Mouse (Mus musculus): ENCODE measurements around the gene Olfr996. TPM values are rescaled to one million over a fixed set of nuclear protein-coding genes. Genes with fewer than 3 reads are reported as not detected.

Olfr996 gene
- polyA plus RNA-seq (2012; rRNA removed) = not detected in 2 replicates

DNA sequence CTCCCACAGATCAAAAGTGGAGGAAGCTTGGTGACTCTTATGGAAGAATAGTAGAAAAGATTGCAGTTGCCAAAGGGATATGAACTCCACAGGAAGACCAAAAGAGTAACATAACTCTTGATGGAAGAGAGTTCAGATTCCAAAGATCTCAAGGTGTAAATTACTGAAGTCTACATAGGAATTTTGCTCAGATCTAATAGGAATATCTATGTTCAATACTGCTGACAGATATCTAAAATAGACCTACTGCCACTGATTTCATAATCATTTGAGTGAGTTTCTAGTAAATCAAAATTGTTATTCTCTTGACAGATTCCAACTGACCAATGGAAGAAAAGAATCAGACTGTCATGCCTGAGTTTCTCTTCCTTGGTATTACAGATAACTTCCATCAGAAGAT lies at the start of gene Olfr996:
Gene Olfr996, plus strand, starts transcription at position 301 of the 400 bp plus-strand sequence.

DNA sequence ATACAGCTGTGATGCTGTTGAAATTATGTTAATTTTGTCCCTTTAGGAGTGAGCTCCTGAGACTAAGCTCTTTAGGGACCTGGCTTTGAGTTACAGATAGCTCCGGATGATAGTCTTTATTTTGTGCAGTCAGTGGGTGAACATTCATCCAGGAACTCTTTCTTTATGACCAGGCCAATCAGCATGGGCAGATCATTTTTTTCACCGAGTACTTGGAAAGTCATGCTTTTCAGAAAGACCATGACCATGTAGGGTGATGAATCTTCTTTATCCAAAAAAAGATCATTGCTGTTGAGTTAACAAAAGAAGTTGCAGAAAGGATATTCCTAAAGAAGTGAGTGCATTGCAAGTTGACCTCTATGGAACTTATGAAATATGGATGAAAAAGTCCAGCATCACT lies 9.6 kb downstream of the Olfr996 start, which contains the start of gene Olfr998:
Gene Olfr998, plus strand, starts transcription at position 301 of the 400 bp plus-strand sequence.

DNA sequence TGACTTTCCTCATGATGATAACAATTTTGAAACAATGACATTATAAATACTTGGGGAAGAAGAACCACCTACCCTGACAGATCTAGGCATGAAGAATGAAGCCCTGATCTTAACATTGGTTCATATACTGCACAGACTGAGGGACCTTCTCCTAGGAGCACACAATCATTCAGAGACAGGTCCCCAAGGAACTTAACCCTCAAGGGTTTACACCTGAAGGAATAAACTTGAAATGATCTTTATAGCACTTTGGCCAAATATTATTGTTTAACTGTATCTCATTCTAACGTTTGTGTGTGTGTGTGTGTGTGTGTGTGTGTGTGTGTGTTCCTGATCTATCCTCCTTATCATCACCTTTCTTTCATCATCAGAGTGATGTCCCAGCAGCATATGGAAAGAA lies 32.8 kb downstream of the Olfr996 start, which contains the start of gene Olfr1000:
Gene Olfr1000, minus strand, starts transcription at position 101 of the 400 bp plus-strand sequence.

Other genes with a start within 250 kb of the Olfr996 start
- not detected in 2 replicates for gene Olfr987, start 239.9 kb upstream of the Olfr996 start, polyA plus RNA-seq (2012; rRNA removed)
- not detected in 2 replicates for gene Olfr988, start 216.0 kb upstream of the Olfr996 start, polyA plus RNA-seq (2012; rRNA removed)
- not detected in 2 replicates for gene Olfr992, start 169.7 kb upstream of the Olfr996 start, polyA plus RNA-seq (2012; rRNA removed)
- not detected in 2 replicates for gene Olfr993, start 164.3 kb upstream of the Olfr996 start, polyA plus RNA-seq (2012; rRNA removed)
- gene Olfr994, start 142.8 kb upstream of the Olfr996 start, polyA plus RNA-seq (2012; rRNA removed) = not detected in 2 replicates
- not detected in 2 replicates for gene Olfr995, start 135.6 kb upstream of the Olfr996 start, polyA plus RNA-seq (2012; rRNA removed)
- gene 4833423E24Rik, start 60.2 kb upstream of the Olfr996 start, polyA plus RNA-seq (2012; rRNA removed) = 0.12 and 0.29 TPM in 2 replicates
- not detected in 2 replicates for gene Olfr998, start 9.7 kb downstream of the Olfr996 start, polyA plus RNA-seq (2012; rRNA removed)
- not detected in 2 replicates for gene Olfr1000, start 32.7 kb downstream of the Olfr996 start, polyA plus RNA-seq (2012; rRNA removed)
- gene Olfr1002, start 71.5 kb downstream of the Olfr996 start, polyA plus RNA-seq (2012; rRNA removed) = not detected in 2 replicates
- not detected in 2 replicates for gene Olfr154, start 85.2 kb downstream of the Olfr996 start, polyA plus RNA-seq (2012; rRNA removed)
- gene Olfr1006, start 99.6 kb downstream of the Olfr996 start, polyA plus RNA-seq (2012; rRNA removed) = not detected in 2 replicates
- not detected in 2 replicates for gene Olfr1008, start 110.2 kb downstream of the Olfr996 start, polyA plus RNA-seq (2012; rRNA removed)
- gene Olfr1009, start 136.2 kb downstream of the Olfr996 start, polyA plus RNA-seq (2012; rRNA removed) = not detected in 2 replicates
- gene Olfr1012, start 183.6 kb downstream of the Olfr996 start, polyA plus RNA-seq (2012; rRNA removed) = not detected in 2 replicates
- not detected in 2 replicates for gene Olfr1013, start 187.9 kb downstream of the Olfr996 start, polyA plus RNA-seq (2012; rRNA removed)
- not detected in 2 replicates for gene Olfr1014, start 193.5 kb downstream of the Olfr996 start, polyA plus RNA-seq (2012; rRNA removed)
- not detected in 2 replicates for gene Olfr1015, start 202.8 kb downstream of the Olfr996 start, polyA plus RNA-seq (2012; rRNA removed)
- not detected in 2 replicates for gene Olfr1016, start 223.3 kb downstream of the Olfr996 start, polyA plus RNA-seq (2012; rRNA removed)
- not detected in 2 replicates for gene Olfr1018, start 239.3 kb downstream of the Olfr996 start, polyA plus RNA-seq (2012; rRNA removed)